Mouse (Mus musculus): ENCODE measurements around the gene Zfp69. TPM values are rescaled to one million over a fixed set of nuclear protein-coding genes. Genes with fewer than 3 reads are reported as not detected.

Zfp69 gene
- polyA plus RNA-seq, 1 experiment = 1.2 TPM

- Histone ChIP-seq H3K27ac (ENCODE audit: insufficient read depth, low read length) (no peak overlapping the region), H3K4me3 (ENCODE audit: insufficient read depth, low read length) (no peak overlapping the region), H3K4me1 (ENCODE audit: control insufficient read depth, insufficient read depth, low read length) (no peaks in the 10 kb centered on the region)
- TF ChIP-seq CTCF (IDR thresholded peaks at IDR 0.05; ENCODE audit: borderline replicate concordance, insufficient read depth, low read length) = no peak
- no peak for TF ChIP-seq POLR2A (IDR thresholded peaks at IDR 0.05; ENCODE audit: low read depth, low read length)
These were observed 60.6 kb downstream of the Zfp69 start for GRCm38 (mm10) chr4:120890754-120891440.

GRCm38 (mm10) chr4:120888884-120889283 is 62.6 kb downstream of the Zfp69 start:
- Histone ChIP-seq H3K4me3 (ENCODE audit: insufficient read depth, low read length) (no peak overlapping the region), H3K27ac (ENCODE audit: insufficient read depth, low read length) (no peak overlapping the region), H3K4me1 (ENCODE audit: control insufficient read depth, insufficient read depth, low read length) (no peaks in the 10 kb centered on the region)
- no peak for TF ChIP-seq POLR2A (IDR thresholded peaks at IDR 0.05; ENCODE audit: low read depth, low read length)
- TF ChIP-seq CTCF (IDR thresholded peaks at IDR 0.05; ENCODE audit: borderline replicate concordance, insufficient read depth, low read length) = no peak

- Histone ChIP-seq H3K27ac (ENCODE audit: insufficient read depth, low read length) (no peak overlapping the region), H3K4me3 (ENCODE audit: insufficient read depth, low read length) (no peak overlapping the region), H3K4me1 (ENCODE audit: control insufficient read depth, insufficient read depth, low read length) (no peaks in the 10 kb centered on the region)
- TF ChIP-seq CTCF (IDR thresholded peaks at IDR 0.05; ENCODE audit: borderline replicate concordance, insufficient read depth, low read length) (no peak), POLR2A (IDR thresholded peaks at IDR 0.05; ENCODE audit: low read depth, low read length) (no peak)
These were observed 64.0 kb downstream of the Zfp69 start for GRCm38 (mm10) chr4:120887381-120888112.

GRCm38 (mm10) chr4:120886811-120887210 is 64.7 kb downstream of the Zfp69 start:
- Histone ChIP-seq H3K27ac (ENCODE audit: insufficient read depth, low read length) (no peak overlapping the region), H3K4me3 (ENCODE audit: insufficient read depth, low read length) (no peak overlapping the region), H3K4me1 (ENCODE audit: control insufficient read depth, insufficient read depth, low read length) (no peaks in the 10 kb centered on the region)
- TF ChIP-seq POLR2A (IDR thresholded peaks at IDR 0.05; ENCODE audit: low read depth, low read length) (no peak), CTCF (IDR thresholded peaks at IDR 0.05; ENCODE audit: borderline replicate concordance, insufficient read depth, low read length) (no peak)

- H3K4me1 ChIP-seq (ENCODE audit: control insufficient read depth, insufficient read depth, low read length) = no peaks in the 10 kb centered on the region
- H3K27ac ChIP-seq (ENCODE audit: insufficient read depth, low read length) = no peak overlapping the region
- no peak overlapping the region for H3K4me3 ChIP-seq (ENCODE audit: insufficient read depth, low read length)
- no peak for TF ChIP-seq CTCF (IDR thresholded peaks at IDR 0.05; ENCODE audit: borderline replicate concordance, insufficient read depth, low read length)
These were observed 65.4 kb downstream of the Zfp69 start for GRCm38 (mm10) chr4:120886131-120886530.

GRCm38 (mm10) chr4:120885208-120886120 is 66.0 kb downstream of the Zfp69 start:
- no peak for TF ChIP-seq POLR2A (IDR thresholded peaks at IDR 0.05; ENCODE audit: low read depth, low read length)
- no peak for TF ChIP-seq CTCF (IDR thresholded peaks at IDR 0.05; ENCODE audit: borderline replicate concordance, insufficient read depth, low read length)
- Histone ChIP-seq H3K27ac (ENCODE audit: insufficient read depth, low read length) (no peak overlapping the region), H3K4me3 (ENCODE audit: insufficient read depth, low read length) (no peak overlapping the region), H3K4me1 (ENCODE audit: control insufficient read depth, insufficient read depth, low read length) (no peaks in the 10 kb centered on the region)

- Histone ChIP-seq H3K4me1 (ENCODE audit: control insufficient read depth, insufficient read depth, low read length) (no peaks in the 10 kb centered on the region), H3K4me3 (ENCODE audit: insufficient read depth, low read length) (no peak overlapping the region)
These were observed 69.4 kb downstream of the Zfp69 start for GRCm38 (mm10) chr4:120882002-120882625.

GRCm38 (mm10) chr4:120880731-120881432 is 70.6 kb downstream of the Zfp69 start:
- no peak overlapping the region for H3K4me3 ChIP-seq (ENCODE audit: insufficient read depth, low read length)
- no peaks in the 10 kb centered on the region for H3K4me1 ChIP-seq (ENCODE audit: control insufficient read depth, insufficient read depth, low read length)
- H3K27ac ChIP-seq (ENCODE audit: insufficient read depth, low read length) = no peak overlapping the region
- TF ChIP-seq CTCF (IDR thresholded peaks at IDR 0.05; ENCODE audit: borderline replicate concordance, insufficient read depth, low read length) = no peak
- TF ChIP-seq POLR2A (IDR thresholded peaks at IDR 0.05; ENCODE audit: low read depth, low read length) = no peak

More at GRCm38 (mm10) chr4:120882002-120882625, 69.4 kb downstream of the Zfp69 start:
- H3K27ac ChIP-seq (ENCODE audit: insufficient read depth, low read length) = no peak overlapping the region
- no peak for TF ChIP-seq POLR2A (IDR thresholded peaks at IDR 0.05; ENCODE audit: low read depth, low read length)
- no peak for TF ChIP-seq CTCF (IDR thresholded peaks at IDR 0.05; ENCODE audit: borderline replicate concordance, insufficient read depth, low read length)

Other genes with a start within 250 kb of the Zfp69 start
- 0.74 and 0.75 TPM in 2 replicates for gene Kcnq4, start 203.1 kb downstream of the Zfp69 start, polyA plus RNA-seq (2011; ENCODE audit: insufficient read length, low read depth, missing spikeins)
- 30.4 and 36.4 TPM in 2 replicates for gene Nfyc, start 120.1 kb downstream of the Zfp69 start, polyA plus RNA-seq (2011; ENCODE audit: insufficient read length, low read depth, missing spikeins)
- gene Rims3, start 96.9 kb downstream of the Zfp69 start, polyA plus RNA-seq (2011; ENCODE audit: insufficient read length, low read depth, missing spikeins) = not detected in 2 replicates
- gene Exo5, start 26.7 kb downstream of the Zfp69 start, polyA plus RNA-seq (2011; ENCODE audit: insufficient read length, low read depth, missing spikeins) = 17.2 and 24.0 TPM in 2 replicates
- 31.7 and 35.5 TPM in 2 replicates for gene Smap2, start 65.5 kb upstream of the Zfp69 start, polyA plus RNA-seq (2011; ENCODE audit: insufficient read length, low read depth, missing spikeins)
- gene Col9a2, start 87.7 kb upstream of the Zfp69 start, polyA plus RNA-seq (2011; ENCODE audit: insufficient read length, low read depth, missing spikeins) = 0.58 TPM in 1 of 2 replicates, not detected in the other
- gene Zmpste24, start 146.5 kb upstream of the Zfp69 start, polyA plus RNA-seq (2011; ENCODE audit: insufficient read length, low read depth, missing spikeins) = 70.9 and 72.8 TPM in 2 replicates
- not detected in 2 replicates for gene Tmco2, start 157.5 kb upstream of the Zfp69 start, polyA plus RNA-seq (2011; ENCODE audit: insufficient read length, low read depth, missing spikeins)

All from embryonic fibroblast, embryonic 13.5 days (primary cell).